Mouse (Mus musculus) stomach, postnatal 0 days (tissue): ENCODE measurements around the gene Hnrnph3. TPM values are rescaled to one million over a fixed set of nuclear protein-coding genes. Genes with fewer than 3 reads are reported as not detected.
A peak's percentile ranks its signal among the peaks of the same experiment; 100 is the strongest.

ENCODE experiments used
- ATAC-seq: fragments of 200-750 bp; cut with Nextera tagmentation; 2 replicates; pipeline ENCODE4 v1.8.0; 2017; ENCODE audit not compliant: low FRiP score, low TSS enrichment
- DNase-seq: peaks from one replicate; pipeline ENCODE4 v3.0.0-alpha.2; 2016; ENCODE audit warnings: low spot score
- H3K27ac ChIP-seq: fragments of 300-500 bp; sonication (generic); replicated peaks from 2 replicates; pipeline ENCODE4 v1.5.1; 2014; ENCODE audit warnings: mild to moderate bottlenecking, control low read depth
- H3K27me3 ChIP-seq: fragments of 300-500 bp; sonication (generic); 2 replicates; pipeline ENCODE4 v1.6.1; 2014; ENCODE audit warnings: low read length; ENCODE audit not compliant: control insufficient read depth, insufficient read depth
- H3K36me3 ChIP-seq: fragments of 300-500 bp; sonication (generic); 2 replicates; pipeline ENCODE4 v1.6.1; 2014; ENCODE audit warnings: low read length, mixed read lengths; ENCODE audit not compliant: control insufficient read depth, insufficient read depth
- H3K4me1 ChIP-seq: fragments of 300-500 bp; sonication (generic); replicated peaks from 2 replicates; pipeline ENCODE4 v1.6.1; 2014; ENCODE audit warnings: antibody characterized with exemption; ENCODE audit not compliant: control insufficient read depth, insufficient read depth
- H3K4me2 ChIP-seq: fragments of 300-500 bp; sonication (generic); replicated peaks from 2 replicates; pipeline ENCODE4 v1.6.1; 2014; ENCODE audit warnings: low read depth, mild to moderate bottlenecking, control low read depth, moderate library complexity
- H3K4me3 ChIP-seq: fragments of 300-500 bp; sonication (generic); 2 replicates; pipeline ENCODE4 v1.5.1; 2014; ENCODE audit warnings: low read depth, low read length, control low read depth
- H3K9ac ChIP-seq: fragments of 300-500 bp; sonication (generic); 2 replicates; pipeline ENCODE4 v1.6.1; 2014; ENCODE audit warnings: mild to moderate bottlenecking, low read length, control low read depth, mixed read lengths
- H3K9me3 ChIP-seq: fragments of 300-500 bp; sonication (generic); 2 replicates; pipeline ENCODE4 v1.6.1; 2016; ENCODE audit warnings: low read length; ENCODE audit not compliant: control insufficient read depth
- CTCF ChIP-seq: IDR thresholded peaks from 2 replicates; pipeline ENCODE4 v1.5.1; 2016; ENCODE audit warnings: antibody characterized with exemption, low read depth, mild to moderate bottlenecking, moderate library complexity
- EP300 ChIP-seq: optimal IDR thresholded peaks from 2 replicates; pipeline ENCODE3; 2016; ENCODE audit warnings: antibody characterized with exemption
- WGBS: fragments of 180-500 bp; shearing (Covaris S2); extraction: QIAGEN DNeasy Blood & Tissue Kit; methylation state at CpG from one replicate; pipeline ENCODE4 v1.1.7; 2014; 5-methylcytosine and 5-hydroxymethylcytosine counted together
- polyA plus RNA-seq: library from polyadenylated mRNA; unstranded; fragments of >200 nt; fragmentation: Nextera tagmentation; extraction: Ambion mirVana; gene quantifications from 2 replicates; pipeline ENCODE4 v1.2.1, GENCODE M21; 2015

Gene Hnrnph3
- polyA plus RNA-seq, result 24.9 and 26.4 TPM in 2 replicates

DNA sequence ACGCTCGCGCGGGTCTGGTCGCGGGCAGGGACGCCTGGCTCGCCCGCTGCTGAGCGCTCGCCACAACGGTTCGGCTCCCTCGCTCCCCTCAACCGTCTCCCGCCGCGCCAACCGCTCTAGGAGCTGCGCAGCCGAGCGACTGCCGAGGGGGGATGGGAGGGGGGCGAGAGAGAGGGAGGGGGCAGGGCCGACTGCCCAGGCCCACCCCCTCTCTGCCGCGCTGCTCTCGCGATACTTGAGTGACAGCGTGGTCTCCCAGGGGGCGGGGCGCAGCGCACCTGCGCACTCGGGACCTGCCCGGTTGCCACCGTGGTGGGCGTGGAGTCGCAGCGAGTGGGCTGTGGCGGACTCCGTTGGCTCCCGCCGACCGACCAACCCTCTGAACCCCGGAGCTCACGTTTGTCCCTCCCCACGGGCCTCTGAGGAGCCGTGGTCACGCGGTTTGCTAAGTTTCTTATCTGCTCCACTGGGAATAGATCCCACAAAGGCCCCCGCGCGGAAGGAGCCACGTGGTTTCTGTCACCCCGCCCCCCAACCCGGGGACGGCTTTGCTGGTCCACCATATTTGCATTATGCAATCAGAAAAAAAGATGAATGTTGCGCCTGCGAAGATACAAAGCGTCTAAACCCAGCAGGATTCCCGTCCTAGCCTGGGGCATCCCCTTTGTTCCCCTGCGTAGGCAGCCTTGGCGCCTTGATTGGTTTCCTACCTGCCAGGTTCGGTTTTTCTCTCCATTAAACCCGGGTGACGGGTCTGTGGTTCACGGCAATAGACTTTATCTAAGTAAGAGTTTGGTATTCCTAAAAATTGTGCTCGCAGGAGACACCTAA is at the start of gene Hnrnph3, which contains the start of gene Pbld2:
Gene Hnrnph3, minus strand, starts transcription at position 469 of the 831 bp plus-strand sequence.
Gene Pbld2, plus strand, starts transcription at position 567 of the 831 bp plus-strand sequence.
- DNase-seq (peak; percentile 99), ATAC-seq (peak; percentile 96)
- no peaks in the 10 kb centered on the region for H3K27me3 ChIP-seq
- H3K36me3 ChIP-seq, result no peaks in the 10 kb centered on the region
- H3K4me3 ChIP-seq, result peak within 1 kb of the TSS; percentile 99
- H3K9me3 ChIP-seq, result no peaks in the 10 kb centered on the region
- WGBS, result under 1% methylated on average over 47 of the region's 69 CpGs
- H3K9ac ChIP-seq, result peak within 1 kb of the TSS; percentile 99
- 0 out of 2 replicates have a peak, but pooled peaks cover 2% of the 10 kb centered on the region for H3K4me1 ChIP-seq
- H3K27ac ChIP-seq, result peak within 1 kb of the TSS; percentile 100
- peak; percentile 85 for TF ChIP-seq EP300
- no peak for TF ChIP-seq CTCF
- H3K4me2 ChIP-seq, result peak within 1 kb of the TSS; percentile 69

DNA sequence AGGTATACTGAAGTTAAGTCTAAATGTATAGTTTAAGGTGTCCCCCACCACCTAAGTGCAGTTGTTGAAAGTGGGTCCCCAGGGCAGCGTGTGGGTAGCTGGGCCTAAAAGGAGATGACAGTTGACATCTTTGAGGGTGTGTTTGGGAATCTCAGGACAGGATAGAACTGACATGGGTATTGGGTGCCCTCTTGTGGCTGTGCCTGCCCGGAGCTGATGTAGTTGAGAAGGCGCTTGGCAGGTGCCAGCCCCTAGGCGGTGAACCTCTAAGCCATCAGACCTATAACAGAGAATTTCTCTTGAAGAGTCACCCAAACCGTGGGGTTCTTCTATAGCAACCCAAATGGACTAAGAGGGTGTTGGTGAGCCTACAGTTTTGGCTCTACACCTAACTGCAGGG is 42.0 kb upstream of the Hnrnph3 start:
- no peak overlapping the region for H3K9ac ChIP-seq
- H3K27ac ChIP-seq, result no peak overlapping the region
- H3K4me1 ChIP-seq, result no peaks in the 10 kb centered on the region; the same call in 1 of the 2 replicates
- no peaks in the 10 kb centered on the region for H3K27me3 ChIP-seq
- no peak overlapping the region for H3K4me3 ChIP-seq
- 7% methylated on average over 5 of the region's 5 CpGs for WGBS
- no peaks in the 10 kb centered on the region for H3K9me3 ChIP-seq
- DNase-seq (peak; percentile 85), ATAC-seq (peak; percentile 83)
- no peaks in the 10 kb centered on the region for H3K36me3 ChIP-seq
- no peak overlapping the region for H3K4me2 ChIP-seq
- peak; percentile 93 for TF ChIP-seq CTCF
- TF ChIP-seq EP300, result no peak

DNA sequence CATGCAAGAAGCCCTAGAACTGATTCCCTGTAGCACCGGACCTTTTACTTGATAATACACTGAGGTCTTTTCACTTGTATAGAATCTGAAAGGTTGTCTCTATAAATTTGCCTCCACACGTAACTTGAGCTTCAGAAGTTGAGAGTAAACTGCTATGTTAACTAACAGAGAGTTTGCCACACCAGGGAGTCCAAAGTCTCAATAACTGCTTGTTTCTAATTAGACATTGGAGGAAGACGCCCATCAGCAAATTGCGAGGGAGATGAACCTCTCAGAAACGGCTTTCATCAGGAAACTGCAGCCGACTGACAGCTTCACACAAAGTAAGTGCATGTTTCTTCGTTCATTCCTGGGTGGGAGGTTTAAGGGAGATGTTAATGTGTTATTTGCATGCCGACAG is 41.5 kb upstream of the Hnrnph3 start:
- 63% methylated on average over 8 of the region's 8 CpGs for WGBS
- Histone ChIP-seq H3K36me3 (no peaks in the 10 kb centered on the region), H3K9ac (no peak overlapping the region), H3K4me2 (no peak overlapping the region), H3K4me3 (no peak overlapping the region), H3K9me3 (no peaks in the 10 kb centered on the region), H3K27ac (no peak overlapping the region), H3K4me1 (no peaks in the 10 kb centered on the region; the same call in 1 of the 2 replicates), H3K27me3 (no peaks in the 10 kb centered on the region)
- TF ChIP-seq EP300 (no peak), CTCF (no peak)
- no peak for DNase-seq
- ATAC-seq, result no peak

DNA sequence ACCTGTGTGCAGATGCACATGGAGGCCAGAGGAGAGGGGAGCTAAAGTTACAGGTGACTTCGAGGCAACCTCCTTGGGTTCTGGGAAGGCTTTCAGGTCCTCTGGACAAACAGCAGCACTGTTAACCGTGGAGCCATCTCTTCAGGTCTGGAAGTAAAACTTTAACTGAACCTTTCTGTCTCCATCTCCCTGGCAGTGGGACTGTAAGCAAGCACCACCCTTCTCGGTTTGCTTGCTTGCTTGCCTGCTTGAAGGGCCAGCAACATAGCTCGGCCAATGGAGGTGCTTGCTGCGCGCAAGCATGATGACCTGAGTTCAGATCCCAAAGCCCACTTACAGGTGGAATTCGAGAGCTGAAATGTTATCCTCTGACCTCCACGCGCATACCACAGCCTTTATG is 40.5 kb upstream of the Hnrnph3 start:
- ATAC-seq, result no peak
- Histone ChIP-seq H3K4me2 (no peak overlapping the region), H3K4me1 (no peaks in the 10 kb centered on the region; the same call in 1 of the 2 replicates), H3K9ac (no peak overlapping the region), H3K27me3 (no peaks in the 10 kb centered on the region), H3K9me3 (no peaks in the 10 kb centered on the region), H3K4me3 (no peak overlapping the region), H3K27ac (no peak overlapping the region), H3K36me3 (no peaks in the 10 kb centered on the region)
- TF ChIP-seq CTCF (no peak), EP300 (no peak)
- WGBS, result 81% methylated on average over 9 of the region's 9 CpGs
- DNase-seq, result no peak

DNA sequence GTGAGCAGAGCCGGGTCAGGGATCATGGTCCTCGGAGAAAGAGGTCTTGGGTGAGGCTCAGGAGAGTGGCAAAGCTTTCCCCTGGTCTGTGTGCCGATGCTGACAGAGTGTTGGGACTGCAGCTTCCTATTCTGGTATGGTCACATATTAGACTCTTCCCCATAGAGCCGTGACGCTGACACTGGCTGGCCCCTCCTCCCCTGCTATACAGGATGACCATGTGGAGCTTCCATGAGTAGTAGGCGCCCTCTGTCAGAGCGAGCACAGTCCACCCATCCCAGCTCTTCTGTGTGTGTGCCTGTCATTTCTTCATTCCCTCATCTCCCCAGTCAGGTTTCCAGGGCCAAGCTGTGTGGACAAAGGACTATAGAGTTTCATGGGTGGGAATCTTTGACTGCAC is 39.3 kb upstream of the Hnrnph3 start:
- no peaks in the 10 kb centered on the region for H3K9me3 ChIP-seq
- 77% methylated on average over 7 of the region's 7 CpGs for WGBS
- H3K27ac ChIP-seq, result no peak overlapping the region
- H3K4me3 ChIP-seq, result no peak overlapping the region
- no peak for DNase-seq
- ATAC-seq, result no peak
- H3K4me2 ChIP-seq, result no peak overlapping the region
- H3K9ac ChIP-seq, result no peak overlapping the region
- TF ChIP-seq CTCF, result no peak
- no peak for TF ChIP-seq EP300
- H3K4me1 ChIP-seq, result no peaks in the 10 kb centered on the region; the same call in 1 of the 2 replicates
- H3K36me3 ChIP-seq, result no peaks in the 10 kb centered on the region
- no peaks in the 10 kb centered on the region for H3K27me3 ChIP-seq

DNA sequence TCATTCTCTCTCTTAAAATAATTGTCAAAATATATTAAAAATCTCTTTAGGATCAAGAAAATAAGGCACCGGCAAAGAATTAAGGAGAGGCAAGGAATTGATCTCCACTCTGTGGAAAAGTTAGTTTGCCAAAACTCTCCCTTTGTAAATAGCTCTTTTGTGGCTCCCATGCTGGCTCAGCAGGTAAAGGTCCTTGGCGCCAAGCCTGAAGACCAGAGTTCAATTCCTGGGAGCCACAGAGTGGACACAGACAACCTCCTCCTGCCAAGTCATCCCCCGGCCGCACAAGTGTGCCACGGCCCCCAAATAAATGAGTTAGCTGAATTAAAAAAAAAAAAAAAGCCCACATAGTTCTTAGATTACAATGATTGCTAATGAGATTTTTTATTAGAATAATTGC is 38.7 kb upstream of the Hnrnph3 start:
- H3K9ac ChIP-seq, result no peak overlapping the region
- no peaks in the 10 kb centered on the region; the same call in 1 of the 2 replicates for H3K4me1 ChIP-seq
- no peaks in the 10 kb centered on the region for H3K27me3 ChIP-seq
- ATAC-seq, result no peak
- DNase-seq, result no peak
- no peak overlapping the region for H3K27ac ChIP-seq
- 89% methylated on average over 5 of the region's 5 CpGs for WGBS
- TF ChIP-seq CTCF (no peak), EP300 (no peak)
- no peak overlapping the region for H3K4me2 ChIP-seq
- H3K36me3 ChIP-seq, result no peaks in the 10 kb centered on the region
- H3K4me3 ChIP-seq, result no peak overlapping the region
- H3K9me3 ChIP-seq, result no peaks in the 10 kb centered on the region
